Mouse (Mus musculus) olfactory bulb, adult 2 months (tissue): Measurements from ENCODE around the gene Ttc19.

Experiments
- CTCF ChIP-seq: fragments of 200-500 bp; IDR thresholded peaks from 2 replicates; pipeline ENCODE4 v1.5.1; 2012; ENCODE audit warnings: low read depth, mild to moderate bottlenecking, low read length, moderate library complexity; ENCODE audit not compliant: insufficient read depth
- POLR2A ChIP-seq: fragments of 200-500 bp; IDR thresholded peaks from 2 replicates; pipeline ENCODE4 v1.6.1; 2012; ENCODE audit warnings: mild to moderate bottlenecking, low read depth, low read length, moderate library complexity; ENCODE audit not compliant: insufficient read depth

DNA sequence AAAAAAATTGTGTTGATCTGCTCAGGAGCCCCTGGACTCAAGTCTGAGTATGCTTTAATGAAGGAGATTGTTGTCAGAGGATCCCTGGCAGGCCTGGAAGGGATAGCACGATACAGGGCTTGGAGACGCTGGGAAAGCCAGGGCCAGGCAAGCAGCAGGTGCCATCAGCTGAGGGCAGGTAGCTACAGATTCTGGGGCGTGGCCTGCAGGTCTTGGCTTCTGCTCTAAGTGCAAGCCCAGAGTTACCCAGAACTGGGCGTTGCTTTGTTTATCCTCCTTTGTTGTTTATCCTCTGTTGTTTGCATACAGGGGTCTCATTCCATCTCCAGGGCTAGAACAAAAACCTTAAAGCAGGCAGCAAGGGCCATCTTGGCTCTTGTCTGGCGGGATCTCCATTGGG lies 27.9 kb upstream of the Ttc19 start:
- TF ChIP-seq CTCF: no peak
- no peak for TF ChIP-seq POLR2A
